Mouse (Mus musculus): Measurements from ENCODE around the gene Prdm10.
A peak's percentile ranks its signal among the peaks of the same experiment; 100 is the strongest.

Gene Prdm10

GRCm38 (mm10) chr9:31280366-31281010 is at the start of gene Prdm10:
Prdm10 (plus strand) TSS chr9:31280538.
- DNase-seq: peak; percentile 96

- no peak for DNase-seq
Observed at GRCm38 (mm10) chr9:31235030-31235429, 45.3 kb upstream of the Prdm10 start.

- DNase-seq: no peak
Observed at GRCm38 (mm10) chr9:31235489-31235888, 44.8 kb upstream of the Prdm10 start.

- DNase-seq: no peak
Observed at GRCm38 (mm10) chr9:31236079-31236478, 44.3 kb upstream of the Prdm10 start.

- no peak for DNase-seq
Observed at GRCm38 (mm10) chr9:31238526-31238925, 41.8 kb upstream of the Prdm10 start.

- DNase-seq: no peak
Observed at GRCm38 (mm10) chr9:31239551-31239950, 40.8 kb upstream of the Prdm10 start.

GRCm38 (mm10) chr9:31240522-31241207 is 39.7 kb upstream of the Prdm10 start:
- no peak for DNase-seq

- DNase-seq: no peak
Observed at GRCm38 (mm10) chr9:31241208-31241699, 39.1 kb upstream of the Prdm10 start.

GRCm38 (mm10) chr9:31243306-31243938 is 36.9 kb upstream of the Prdm10 start:
- no peak for DNase-seq

- no peak for DNase-seq
Observed at GRCm38 (mm10) chr9:31243939-31244333, 36.4 kb upstream of the Prdm10 start.

- no peak for DNase-seq
Observed at GRCm38 (mm10) chr9:31245006-31245405, 35.3 kb upstream of the Prdm10 start.

- DNase-seq: no peak
Observed at GRCm38 (mm10) chr9:31246421-31246820, 33.9 kb upstream of the Prdm10 start.

GRCm38 (mm10) chr9:31247447-31248220 is 32.7 kb upstream of the Prdm10 start:
- DNase-seq: no peak

- DNase-seq: no peak
Observed at GRCm38 (mm10) chr9:31252182-31252799, 28.0 kb upstream of the Prdm10 start.

GRCm38 (mm10) chr9:31253311-31253734 is 27.0 kb upstream of the Prdm10 start:
- peak; percentile 37 for DNase-seq

- DNase-seq: no peak
Observed at GRCm38 (mm10) chr9:31253866-31254696, 26.3 kb upstream of the Prdm10 start.

GRCm38 (mm10) chr9:31254697-31255004 is 25.7 kb upstream of the Prdm10 start:
- DNase-seq: no peak

GRCm38 (mm10) chr9:31255953-31256352 is 24.4 kb upstream of the Prdm10 start:
- no peak for DNase-seq

- no peak for DNase-seq
Observed at GRCm38 (mm10) chr9:31258237-31258636, 22.1 kb upstream of the Prdm10 start.

- no peak for DNase-seq
Observed at GRCm38 (mm10) chr9:31260219-31260618, 20.1 kb upstream of the Prdm10 start.

- no peak for DNase-seq
Observed at GRCm38 (mm10) chr9:31262226-31263105, 17.9 kb upstream of the Prdm10 start.
